Mouse (Mus musculus) Patski (cell line): ENCODE measurements around the gene Zbtb20. TPM values are rescaled to one million over a fixed set of nuclear protein-coding genes. Genes with fewer than 3 reads are reported as not detected.
"Not testable (repeated sequence)": the region's sequence is repeated elsewhere in the genome, so short reads cannot be mapped to it uniquely, and the experiment has no call there.

Experiments
- ATAC-seq: fragments of 100-300 bp; one replicate; pipeline ENCODE4 v1.8.0; 2021
- CTCF ChIA-PET: fragments of 350-600 bp; sonication (Branson Sonifier 250); formaldehyde crosslinking; loops from one replicate; lab custom pipeline; 2022; ENCODE audit warnings: inconsistent platforms; lab: Charles Lee
- POLR2A ChIA-PET: fragments of 350-600 bp; sonication (Branson Sonifier 250); formaldehyde crosslinking; loops from one replicate; lab custom pipeline; 2022; ENCODE audit warnings: antibody characterized with exemption, inconsistent platforms; lab: Charles Lee
- DNase-seq: peaks from one replicate; pipeline ENCODE4 v3.0.0-alpha.2; 2011; ENCODE audit warnings: low read depth, low spot score
- H3K27me3 ChIP-seq: fragments of 371-371 bp; one replicate; pipeline ENCODE4 v1.5.1; 2021
- CTCF ChIP-seq: fragments of 100-300 bp; IDR thresholded peaks from one replicate; pipeline ENCODE4 v1.5.1; 2021
- in situ Hi-C: fragments of 300-500 bp; cut with MboI; formaldehyde crosslinking; loops from 3 replicates; pipeline ENCODE4 v1.11.1; 2018; ENCODE audit warnings: low pct_unique_long_range_greater_than_20kb, mixed read lengths
- polyA plus RNA-seq: library from polyadenylated mRNA; unstranded; gene quantifications from one replicate; pipeline ENCODE4 v1.2.3, GENCODE M21; 2021

Gene Zbtb20
- polyA plus RNA-seq, 1 experiment from 2014 or later = 12.2 TPM

DNA sequence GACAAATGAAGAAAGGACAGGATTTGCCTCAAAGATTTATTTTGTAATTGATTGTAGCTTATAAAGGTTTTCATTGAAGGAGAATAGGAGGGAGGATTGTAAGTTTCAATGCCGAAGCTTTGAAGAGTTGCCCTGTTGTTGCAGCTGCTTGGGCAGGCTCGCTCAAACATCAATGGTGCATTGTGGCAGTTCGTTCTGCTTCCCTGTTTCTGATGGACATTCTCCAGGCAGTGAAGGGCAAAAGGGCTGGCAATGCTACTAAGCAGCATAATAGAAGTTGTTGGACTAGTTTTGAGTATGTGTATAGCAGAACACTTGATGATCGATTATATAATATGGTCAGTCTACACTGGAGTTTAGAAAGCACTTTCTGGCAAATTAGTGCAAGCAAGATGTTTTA, 71.3 kb downstream of the Zbtb20 start:
- no peaks in the 10 kb centered on the region for H3K27me3 ChIP-seq
- ChIA-PET POLR2A (no interaction called here), CTCF (no interaction called here)
- DNase-seq = no peak
- no peak for TF ChIP-seq CTCF
- no peak for ATAC-seq
- in situ Hi-C loops = no loop called here

GRCm38 (mm10) chr16:42955401-42955800, 79.7 kb downstream of the Zbtb20 start:
- DNase-seq, H3K27me3 ChIP-seq, POLR2A ChIA-PET, ATAC-seq, CTCF ChIA-PET, in situ Hi-C loops: not testable (repeated sequence)

DNA sequence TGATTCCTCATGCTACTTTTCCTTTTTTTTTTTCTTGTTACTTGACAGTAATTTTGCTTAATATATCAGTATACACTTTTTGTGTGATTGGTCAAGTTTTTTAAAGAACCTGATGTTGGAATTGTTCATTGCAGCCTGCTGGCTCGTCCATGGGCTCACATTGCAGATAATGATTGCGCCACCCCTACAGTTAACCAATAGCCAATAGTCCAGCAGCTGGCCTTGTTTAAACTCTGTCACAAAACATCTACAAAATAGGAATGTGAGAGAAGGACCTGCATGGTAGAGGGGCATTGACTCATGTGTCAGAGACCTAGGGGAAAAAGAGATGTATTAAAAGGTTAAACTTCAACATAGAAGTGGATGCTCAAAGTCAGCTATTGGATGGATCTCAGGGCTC, 97.2 kb downstream of the Zbtb20 start:
- no peaks in the 10 kb centered on the region for H3K27me3 ChIP-seq
- ChIA-PET CTCF (interaction anchor here (1.0 kb wide), 1 partner anchor 49 kb away, joined by 3 read pairs; no protein-coding TSS in a partner anchor), POLR2A (no interaction called here)
- ATAC-seq (no peak), DNase-seq (no peak)
- in situ Hi-C loops = no loop called here
- no peak for TF ChIP-seq CTCF

DNA sequence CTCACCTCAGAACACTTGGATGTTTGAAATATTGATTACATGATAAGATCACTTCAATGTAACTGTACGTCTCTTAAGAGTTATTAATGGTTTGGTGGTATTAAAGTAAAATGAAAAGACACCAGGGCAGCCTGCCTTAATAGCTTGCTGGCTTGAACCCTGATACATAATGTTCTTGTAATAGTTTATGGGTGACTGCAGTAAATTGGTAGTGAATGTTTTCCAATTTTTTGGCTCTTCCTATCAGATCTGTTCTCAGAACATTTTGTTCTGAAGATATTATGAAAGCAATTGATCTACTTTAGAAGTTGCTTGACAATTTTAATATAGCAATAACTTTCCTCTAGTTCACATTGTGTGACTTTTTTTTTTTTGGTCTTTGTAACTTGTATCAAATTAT, 123.2 kb downstream of the Zbtb20 start:
- CTCF ChIA-PET = no interaction called here
- ATAC-seq = no peak

DNA sequence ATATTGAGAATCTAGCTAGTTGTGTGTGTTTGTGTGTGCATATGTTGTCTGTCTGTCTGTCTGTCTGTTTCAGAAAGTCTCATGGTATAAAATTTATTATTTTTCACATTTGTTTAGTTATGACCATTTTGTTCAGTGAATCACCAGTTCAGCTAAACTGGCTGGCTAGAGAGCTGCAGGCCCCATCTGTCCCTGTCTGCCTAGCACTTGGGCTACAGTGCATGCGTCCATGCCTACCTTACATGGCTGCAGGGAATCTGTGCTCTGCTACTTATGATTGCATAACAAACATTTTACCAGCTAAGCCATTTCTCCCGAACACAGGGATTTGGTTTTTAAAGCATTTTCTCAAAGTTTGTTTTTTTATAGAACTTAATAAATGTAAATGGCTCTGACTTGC, 150.7 kb downstream of the Zbtb20 start:
- H3K27me3 ChIP-seq = no peaks in the 10 kb centered on the region
- no peak for DNase-seq
- no peak for TF ChIP-seq CTCF
- ChIA-PET CTCF (interaction anchor here (0.9 to 1.0 kb wide), 2 partner anchors 10 to 13 kb away, joined by 3 read pairs; no protein-coding TSS in a partner anchor), POLR2A (no interaction called here)
- no peak for ATAC-seq
- in situ Hi-C loops = no loop called here

More for the DNA sequence above, 123.2 kb downstream of the Zbtb20 start:
- no peak for DNase-seq
- H3K27me3 ChIP-seq = no peaks in the 10 kb centered on the region
- no peak for TF ChIP-seq CTCF
- in situ Hi-C loops = no loop called here
- POLR2A ChIA-PET = no interaction called here

- ATAC-seq (no peak), DNase-seq (no peak)
- no peak for TF ChIP-seq CTCF
- ChIA-PET CTCF (interaction anchor here (1.0 kb wide), 1 partner anchor 11 kb away, joined by 3 read pairs; no protein-coding TSS in a partner anchor), POLR2A (no interaction called here)
- no peaks in the 10 kb centered on the region for H3K27me3 ChIP-seq
- in situ Hi-C loops = no loop called here
Observed at GRCm38 (mm10) chr16:43029243-43029642, 153.6 kb downstream of the Zbtb20 start.

GRCm38 (mm10) chr16:43035709-43036108, 160.0 kb downstream of the Zbtb20 start:
- in situ Hi-C loops = no loop called here
- ATAC-seq (no peak), DNase-seq (no peak)
- no peak for TF ChIP-seq CTCF
- ChIA-PET CTCF (interaction anchor here (1.4 kb wide), 2 partner anchors 9 to 13 kb away, joined by 3 to 4 read pairs; no protein-coding TSS in a partner anchor), POLR2A (interaction anchor here (0.6 kb wide), 1 partner anchor 301 kb away, joined by 3 read pairs; no protein-coding TSS in a partner anchor)
- no peaks in the 10 kb centered on the region for H3K27me3 ChIP-seq

GRCm38 (mm10) chr16:43036510-43036909, 160.8 kb downstream of the Zbtb20 start:
- TF ChIP-seq CTCF = no peak
- H3K27me3 ChIP-seq = no peaks in the 10 kb centered on the region
- ChIA-PET CTCF (interaction anchor here (1.4 kb wide), 2 partner anchors 10 to 12 kb away, joined by 3 to 4 read pairs; no protein-coding TSS in a partner anchor), POLR2A (no interaction called here)
- ATAC-seq (no peak), DNase-seq (no peak)
- in situ Hi-C loops = no loop called here

DNA sequence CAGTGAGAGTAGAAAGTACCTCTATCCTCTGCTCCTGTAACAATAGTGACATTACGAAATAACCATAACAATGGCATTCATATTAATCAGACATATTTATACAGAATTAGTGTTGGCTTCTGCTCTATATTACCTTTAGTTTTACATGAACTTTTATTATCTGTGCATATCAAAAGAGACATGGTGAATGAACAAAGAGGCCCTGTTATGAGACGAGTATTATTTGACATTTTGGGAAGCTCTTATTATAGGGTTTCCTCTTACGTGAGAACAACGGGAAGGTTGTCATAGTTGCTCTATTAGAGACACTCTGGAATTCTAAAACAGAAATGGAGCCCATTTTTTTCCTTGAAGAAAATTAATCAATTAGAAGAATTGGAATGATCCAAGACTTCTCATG, 161.6 kb downstream of the Zbtb20 start:
- no peaks in the 10 kb centered on the region for H3K27me3 ChIP-seq
- POLR2A ChIA-PET = no interaction called here
- no peak for TF ChIP-seq CTCF
- in situ Hi-C loops = no loop called here
- ATAC-seq (no peak), DNase-seq (no peak)
- CTCF ChIA-PET = no interaction called here

GRCm38 (mm10) chr16:43045611-43046010, 169.9 kb downstream of the Zbtb20 start:
- POLR2A ChIA-PET = no interaction called here
- in situ Hi-C loops = no loop called here
- no peak for DNase-seq
- CTCF ChIA-PET = interaction anchor here (1.0 kb wide), 2 partner anchors 13 kb away, joined by 3 read pairs; no protein-coding TSS in a partner anchor
- no peaks in the 10 kb centered on the region for H3K27me3 ChIP-seq
- no peak for ATAC-seq
- no peak for TF ChIP-seq CTCF

- ChIA-PET CTCF (no interaction called here), POLR2A (no interaction called here)
- no peak for TF ChIP-seq CTCF
- in situ Hi-C loops = no loop called here
- H3K27me3 ChIP-seq = no peaks in the 10 kb centered on the region
- ATAC-seq = no peak
- DNase-seq = no peak
Observed at GRCm38 (mm10) chr16:43046686-43047085, 171.0 kb downstream of the Zbtb20 start.
